Mouse (Mus musculus) kidney, adult 9 months (tissue): ENCODE data around the gene Cxcl17.
"Not testable (repeated sequence)": the region's sequence is repeated elsewhere in the genome, so short reads cannot be mapped to it uniquely, and the experiment has no call there.

Experiments used
- DNase-seq: peaks from one replicate; pipeline ENCODE4 v3.0.0; 2022

Cxcl17 gene

GRCm38 (mm10) chr7:25412833-25413441, at the start of gene Cxcl17:
Gene Cxcl17 (minus strand): TSS chr7:25412886.
- DNase-seq = no peak

DNA sequence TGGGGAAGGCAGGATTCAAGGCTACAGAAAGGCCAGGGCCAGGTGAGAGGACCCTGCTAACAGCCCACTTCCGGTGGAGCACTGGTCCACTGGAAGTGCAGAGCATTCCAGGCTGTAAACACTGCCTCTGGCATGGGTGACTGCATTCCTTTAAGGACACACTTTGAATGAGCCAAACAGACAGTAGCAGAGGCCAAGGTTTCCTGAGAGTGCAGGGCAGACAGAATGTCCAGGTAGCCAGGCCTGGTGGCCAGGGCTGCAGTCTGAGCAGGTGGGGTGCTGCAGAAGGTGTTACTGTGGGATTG, 49.3 kb upstream of the Cxcl17 start:
- not testable (repeated sequence) for DNase-seq

GRCm38 (mm10) chr7:25461336-25462032, 48.8 kb upstream of the Cxcl17 start:
- peak; percentile 47 for DNase-seq

- DNase-seq = peak; percentile 78
These were observed 39.4 kb upstream of the Cxcl17 start for GRCm38 (mm10) chr7:25452103-25452502.

- DNase-seq = peak; percentile 82
These were observed 37.5 kb upstream of the Cxcl17 start for GRCm38 (mm10) chr7:25449913-25450890.

DNA sequence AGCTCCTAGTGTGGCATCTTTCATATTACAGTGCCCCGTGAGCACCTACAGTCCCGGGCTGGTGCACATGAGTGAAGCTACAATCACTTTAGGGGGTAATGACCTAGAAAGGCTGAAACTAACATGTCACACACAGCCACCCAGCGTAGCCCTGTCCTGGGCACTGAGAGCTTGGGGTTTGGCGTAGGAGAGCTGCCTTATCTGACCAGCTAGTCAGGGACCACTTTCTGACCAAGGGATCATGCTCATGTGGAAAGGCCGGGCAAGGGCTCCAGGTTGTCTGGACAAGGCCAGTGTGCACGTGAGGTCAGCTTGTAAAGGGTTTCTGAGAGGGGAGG, 28.1 kb upstream of the Cxcl17 start:
- no peak for DNase-seq

DNA sequence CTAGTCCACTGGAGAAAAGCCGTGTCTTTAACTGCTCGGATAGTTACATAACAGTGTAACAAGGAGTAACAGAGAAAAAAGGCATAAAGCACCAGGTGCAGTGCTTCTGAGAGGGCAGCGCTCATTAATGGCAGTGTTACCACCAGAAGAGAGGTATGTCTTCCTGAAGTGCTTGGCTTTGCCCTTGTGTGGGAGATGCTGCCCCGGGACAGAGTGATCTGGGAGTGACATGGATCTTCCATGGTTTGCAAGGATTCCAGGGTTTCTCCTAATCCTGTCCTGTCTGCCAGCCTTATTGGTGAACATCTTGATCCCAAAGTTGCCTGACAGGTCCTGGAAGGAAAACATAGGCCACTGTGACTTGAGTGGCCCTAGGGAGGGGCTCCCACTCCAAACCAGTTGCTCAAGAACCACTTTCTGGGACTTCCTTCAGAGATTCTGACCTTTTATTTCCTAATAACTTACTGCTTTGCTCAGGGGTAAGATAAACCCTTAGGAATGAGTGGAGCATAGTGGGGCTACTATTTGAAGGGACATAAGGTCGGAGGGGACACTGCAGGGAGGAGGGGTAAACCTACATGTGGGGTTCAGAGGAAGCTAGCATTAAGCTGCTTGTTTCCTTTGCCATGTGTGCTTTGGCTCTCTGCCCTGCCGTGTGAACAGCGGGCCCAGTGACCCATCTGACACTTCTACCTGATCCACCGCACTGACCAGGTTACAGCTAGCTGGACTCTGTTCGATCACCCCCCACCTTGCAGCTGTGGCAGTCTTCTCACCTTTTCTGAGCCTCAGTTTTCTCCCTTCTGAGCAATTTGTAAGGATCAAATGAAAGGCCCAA, 27.5 kb upstream of the Cxcl17 start:
- peak; percentile 57 for DNase-seq

- DNase-seq = no peak
These were observed 26.6 kb upstream of the Cxcl17 start for GRCm38 (mm10) chr7:25439124-25439822.

- no peak for DNase-seq
These were observed 24.0 kb upstream of the Cxcl17 start for GRCm38 (mm10) chr7:25436704-25437103.

DNA sequence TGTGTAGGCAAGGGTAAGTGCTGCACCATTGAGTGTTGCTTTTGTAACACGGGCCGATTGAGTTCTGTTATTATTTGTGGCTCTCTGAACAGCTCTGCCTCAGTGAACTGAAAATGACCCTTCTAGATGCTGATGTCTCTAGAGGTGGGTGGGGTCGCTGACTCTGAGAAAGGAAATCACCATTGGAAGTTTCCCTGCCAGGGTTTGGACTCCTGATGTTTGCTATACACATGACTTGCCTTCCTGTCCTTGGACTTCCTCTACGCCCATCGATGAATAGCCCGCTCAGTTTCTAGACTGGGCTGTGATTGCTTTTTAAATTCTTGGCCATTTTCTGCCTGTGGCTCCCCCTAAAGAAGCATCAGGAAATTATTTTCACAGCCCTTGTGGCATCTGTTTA, 23.5 kb upstream of the Cxcl17 start:
- peak; percentile 62 for DNase-seq

GRCm38 (mm10) chr7:25435546-25435851, 22.8 kb upstream of the Cxcl17 start:
- no peak for DNase-seq

- DNase-seq = peak; percentile 30
These were observed 22.2 kb upstream of the Cxcl17 start for GRCm38 (mm10) chr7:25434654-25435545.

DNA sequence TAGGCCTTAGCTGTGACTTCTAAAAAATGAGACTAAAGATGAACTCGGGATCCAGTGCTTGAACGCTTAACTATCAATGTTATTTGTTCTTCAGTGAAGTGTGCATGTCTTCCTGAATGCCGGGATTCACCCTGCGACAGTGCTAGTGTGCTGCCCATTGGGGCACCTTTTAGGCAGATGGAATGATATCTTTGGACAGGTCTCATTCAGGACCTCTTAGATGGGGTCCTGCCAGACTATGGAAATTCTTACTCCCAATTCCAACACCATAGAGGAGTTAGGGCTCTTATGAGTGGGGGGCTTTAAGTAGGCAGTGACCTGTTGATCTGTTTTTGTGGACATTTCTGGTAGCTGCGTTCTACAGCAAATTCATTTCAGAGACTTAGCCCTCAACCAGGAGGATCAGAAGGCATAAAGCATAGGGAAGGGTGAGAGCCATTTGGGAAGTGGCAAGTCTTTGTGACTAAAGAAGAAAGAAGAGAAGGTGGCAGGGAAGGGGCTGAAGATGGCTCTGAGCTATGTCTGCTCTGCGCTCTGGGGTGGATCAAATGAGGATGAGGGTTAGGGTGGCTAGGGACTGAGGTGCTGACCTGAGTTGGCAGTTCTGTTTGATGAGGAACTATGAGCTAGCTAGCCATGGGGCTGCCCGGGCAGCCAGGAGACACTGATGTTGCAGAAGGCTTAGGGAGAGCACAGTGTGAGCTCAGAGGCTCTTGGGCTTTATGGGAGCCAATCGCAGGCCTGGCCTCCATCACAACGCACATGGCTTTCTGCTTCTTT, 21.3 kb upstream of the Cxcl17 start:
- no peak for DNase-seq

DNA sequence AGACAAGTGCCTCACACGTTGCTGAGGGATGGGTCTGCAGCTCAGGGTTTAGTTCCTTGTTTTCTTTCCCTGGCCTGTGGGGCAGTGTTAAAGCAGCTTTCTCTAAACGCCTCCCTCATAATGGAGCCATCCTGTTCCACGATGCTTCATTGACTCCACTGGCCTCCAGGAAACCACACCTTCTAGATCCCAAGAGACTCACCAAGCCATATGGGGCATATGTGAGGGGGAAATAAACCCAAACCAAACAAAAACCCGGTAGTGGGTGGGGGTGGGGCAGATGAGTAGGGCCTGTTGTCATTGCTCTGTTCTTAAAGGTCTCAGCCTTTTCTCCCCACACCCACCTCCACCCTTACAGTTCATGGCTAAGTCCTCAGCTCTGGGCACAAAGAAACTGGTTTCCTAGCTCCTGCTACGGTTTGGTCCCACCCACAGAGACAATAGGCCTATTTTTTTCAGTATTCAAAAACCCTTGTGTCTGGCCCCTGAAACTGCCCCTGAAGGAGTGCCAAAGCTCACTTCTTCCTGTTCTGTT, 20.4 kb upstream of the Cxcl17 start:
- DNase-seq = no peak

DNA sequence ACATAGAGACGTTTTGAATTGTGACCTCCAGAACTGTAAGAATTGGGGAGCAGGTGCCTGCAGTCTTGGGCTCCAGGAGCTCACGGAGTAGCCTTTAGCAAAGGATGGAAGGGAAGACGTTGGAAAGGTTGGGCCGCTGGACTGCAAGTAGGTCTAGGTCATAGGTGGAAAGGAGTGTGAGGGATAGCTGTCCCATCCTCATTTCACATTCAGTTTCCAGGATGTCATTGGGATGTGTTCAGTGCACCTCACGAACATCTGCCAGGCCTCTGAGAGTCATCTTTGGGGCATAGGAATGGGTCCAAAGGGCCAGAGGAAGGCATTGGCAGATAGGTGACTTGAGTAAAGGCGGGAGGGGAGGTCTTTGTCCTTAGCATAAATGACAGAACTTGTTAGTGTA, 19.7 kb upstream of the Cxcl17 start:
- no peak for DNase-seq

DNA sequence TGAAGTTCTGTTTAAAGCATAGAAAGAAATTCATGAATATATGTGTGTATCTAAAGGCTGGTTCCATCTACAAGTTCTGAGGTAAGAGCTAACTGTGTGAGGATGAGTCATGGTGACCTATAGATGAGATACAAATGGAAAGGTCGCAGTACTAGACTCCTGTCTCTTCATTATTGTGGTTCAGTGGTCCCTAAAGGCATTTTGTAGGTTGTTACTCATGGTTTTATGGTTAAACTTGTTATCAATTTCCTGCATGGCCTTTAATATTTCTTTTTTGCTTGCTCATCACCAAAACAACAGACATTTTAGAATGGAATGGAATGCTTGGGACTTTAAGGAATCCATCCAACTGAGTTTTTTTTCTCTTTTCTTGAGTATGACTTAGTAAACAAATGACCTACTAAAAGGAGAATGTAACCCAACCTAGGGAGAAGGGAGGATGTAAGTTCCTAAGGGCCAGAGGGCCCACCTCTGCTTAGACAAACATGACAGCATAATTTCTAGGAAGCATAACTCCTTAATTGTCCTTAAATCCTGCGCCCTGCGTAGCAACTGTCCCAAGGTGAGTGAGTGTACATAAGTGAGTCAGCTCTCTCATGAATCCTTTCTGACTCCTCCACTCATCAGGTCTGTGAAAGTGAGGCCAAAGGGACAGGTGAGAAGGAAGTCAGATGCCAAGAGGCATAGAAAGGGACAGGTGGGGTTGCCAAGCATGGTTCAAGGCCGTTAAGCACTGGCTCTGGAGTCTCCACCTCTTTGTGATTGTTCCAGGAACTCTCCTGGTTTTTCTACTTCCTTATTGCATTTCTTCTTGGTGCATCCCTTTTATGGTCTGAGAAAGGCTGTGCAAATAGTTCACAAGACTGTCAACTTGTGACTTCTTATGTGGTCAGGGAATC, 17.4 kb upstream of the Cxcl17 start:
- DNase-seq = no peak

DNA sequence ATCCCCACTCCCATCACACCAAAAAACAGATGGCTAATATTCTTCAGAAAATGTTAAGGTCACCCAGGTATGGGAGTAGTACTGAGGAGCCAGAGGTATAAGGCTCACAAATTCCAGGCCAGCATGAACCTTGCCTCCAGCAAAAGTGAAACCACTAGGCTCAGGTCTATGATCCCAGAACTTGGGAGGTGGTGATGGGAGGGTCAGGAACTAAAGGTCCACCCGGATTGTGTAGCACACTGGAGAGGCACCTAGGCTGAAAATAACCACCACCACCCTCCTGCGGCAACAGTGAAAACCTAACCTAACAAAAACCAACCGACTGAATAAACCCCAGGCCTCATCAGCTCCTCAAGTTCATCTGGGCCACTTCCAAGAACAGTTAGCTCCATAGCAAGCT, 15.6 kb upstream of the Cxcl17 start:
- peak; percentile 49 for DNase-seq

DNA sequence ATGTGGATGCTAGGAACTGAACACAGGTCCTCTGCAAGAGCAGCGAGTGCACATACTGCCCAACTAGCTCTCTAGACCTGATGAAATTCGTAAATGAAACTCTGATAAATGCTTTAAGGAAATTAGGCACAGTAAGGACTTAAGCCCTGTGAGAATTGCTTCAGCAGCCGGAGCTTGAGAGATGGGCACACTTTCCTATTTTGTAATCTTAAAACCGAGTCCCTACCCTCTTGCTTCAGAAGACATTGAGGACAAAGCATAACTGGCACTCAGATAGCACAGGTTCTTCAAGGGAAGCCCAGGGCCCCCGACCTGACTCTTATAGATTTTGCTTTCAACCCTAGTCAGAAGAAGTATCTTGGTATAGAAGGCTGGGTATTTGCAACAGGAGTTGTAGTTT, 14.5 kb upstream of the Cxcl17 start:
- DNase-seq = no peak

DNA sequence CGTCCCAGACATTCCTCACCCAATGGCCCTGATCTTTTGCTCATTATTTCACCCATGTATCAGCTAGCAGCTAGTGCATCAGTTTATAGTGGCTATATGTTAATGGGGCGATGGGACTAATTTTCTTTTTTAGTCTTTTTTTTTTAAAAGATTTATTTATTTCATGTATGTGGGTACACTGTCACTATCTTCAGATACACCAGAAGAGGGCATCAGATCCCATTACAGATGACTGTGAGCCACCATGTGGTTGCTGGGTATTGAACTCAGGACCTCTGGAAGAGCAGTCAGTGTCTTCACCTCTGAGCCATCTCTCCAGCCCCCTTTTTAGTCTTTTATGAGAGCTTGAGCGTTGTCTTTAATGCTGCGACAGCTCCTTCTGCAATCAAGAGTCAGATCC, 13.7 kb upstream of the Cxcl17 start:
- DNase-seq = not testable (repeated sequence)
